Mouse (Mus musculus) lung, postnatal 10 days (tissue): ENCODE measurements around the gene Kcnrg.
"Not testable (repeated sequence)": the region's sequence is repeated elsewhere in the genome, so short reads cannot be mapped to it uniquely, and the experiment has no call there.

Source experiments
- DNase-seq: peaks from one replicate; pipeline ENCODE4 v3.0.0; 2021

Kcnrg gene

GRCm38 (mm10) chr14:61607157-61607556 lies at the start of gene Kcnrg:
TSS of gene Kcnrg (plus strand) at chr14:61607457.
- no peak for DNase-seq

GRCm38 (mm10) chr14:61558901-61559300 lies 48.4 kb upstream of the Kcnrg start:
- DNase-seq = no peak

- DNase-seq = peak; percentile 22
These were observed 47.4 kb upstream of the Kcnrg start for GRCm38 (mm10) chr14:61559856-61560255.

GRCm38 (mm10) chr14:61566211-61566610 lies 41.0 kb upstream of the Kcnrg start:
- not testable (repeated sequence) for DNase-seq

GRCm38 (mm10) chr14:61569344-61569743 lies 37.9 kb upstream of the Kcnrg start:
- DNase-seq = no peak

- peak; percentile 91 for DNase-seq
These were observed 35.9 kb upstream of the Kcnrg start for GRCm38 (mm10) chr14:61571366-61571765.

GRCm38 (mm10) chr14:61572131-61572530 lies 35.1 kb upstream of the Kcnrg start:
- DNase-seq = no peak

- no peak for DNase-seq
These were observed 32.2 kb upstream of the Kcnrg start for GRCm38 (mm10) chr14:61575066-61575465.

GRCm38 (mm10) chr14:61575941-61576340 lies 31.3 kb upstream of the Kcnrg start:
- no peak for DNase-seq

- no peak for DNase-seq
These were observed 17.8 kb upstream of the Kcnrg start for GRCm38 (mm10) chr14:61589288-61590065.

- no peak for DNase-seq
These were observed 10.4 kb upstream of the Kcnrg start for GRCm38 (mm10) chr14:61596719-61597426.

GRCm38 (mm10) chr14:61597968-61598367 lies 9.3 kb upstream of the Kcnrg start, which contains the start of gene Trim13:
TSS of gene Trim13 (plus strand) at chr14:61598247.
- DNase-seq = no peak

GRCm38 (mm10) chr14:61599057-61599806 lies 8.0 kb upstream of the Kcnrg start:
- peak; percentile 94 for DNase-seq

- DNase-seq = no peak
These were observed 5.9 kb upstream of the Kcnrg start for GRCm38 (mm10) chr14:61601348-61601747.

GRCm38 (mm10) chr14:61603069-61603755 lies 4.0 kb upstream of the Kcnrg start:
- no peak for DNase-seq

GRCm38 (mm10) chr14:61604081-61604480 lies 3.2 kb upstream of the Kcnrg start:
- no peak for DNase-seq

- DNase-seq = not testable (repeated sequence)
These were observed 1.2 kb upstream of the Kcnrg start for GRCm38 (mm10) chr14:61606088-61606487.

GRCm38 (mm10) chr14:61611766-61612165 lies 4.5 kb downstream of the Kcnrg start:
- no peak for DNase-seq

- DNase-seq = peak; percentile 14
These were observed 6.1 kb downstream of the Kcnrg start for GRCm38 (mm10) chr14:61613319-61613718.

GRCm38 (mm10) chr14:61620371-61620770 lies 13.1 kb downstream of the Kcnrg start:
- no peak for DNase-seq

- DNase-seq = no peak
These were observed 28.7 kb downstream of the Kcnrg start for GRCm38 (mm10) chr14:61635969-61636368.

- DNase-seq = no peak
These were observed 35.4 kb downstream of the Kcnrg start for GRCm38 (mm10) chr14:61642668-61643067.

GRCm38 (mm10) chr14:61645547-61645946 lies 38.3 kb downstream of the Kcnrg start:
- no peak for DNase-seq
